Mouse (Mus musculus) fat pad, adult 2 months (tissue): ENCODE results near the gene C130079G13Rik.
"Not testable (repeated sequence)": the region's sequence is repeated elsewhere in the genome, so short reads cannot be mapped to it uniquely, and the experiment has no call there.

Experiments used
- DNase-seq: peaks from one replicate; pipeline ENCODE4 v3.0.0-alpha.2; 2011; ENCODE audit warnings: low read depth, low spot score; ENCODE audit errors: extremely low read depth

The C130079G13Rik gene

GRCm38 (mm10) chr3:59924914-59925313 is at the start of gene C130079G13Rik:
C130079G13Rik (plus strand) TSS chr3:59925214.
- DNase-seq: peak; percentile 47

- DNase-seq: not testable (repeated sequence)
Observed at GRCm38 (mm10) chr3:59877601-59878000, 47.4 kb upstream of the C130079G13Rik start.

GRCm38 (mm10) chr3:59879801-59880554 is 45.0 kb upstream of the C130079G13Rik start:
- DNase-seq: not testable (repeated sequence)

- peak; percentile 49 for DNase-seq
Observed at GRCm38 (mm10) chr3:59893276-59893675, 31.7 kb upstream of the C130079G13Rik start.

- no peak for DNase-seq
Observed at GRCm38 (mm10) chr3:59934621-59935020, 9.6 kb downstream of the C130079G13Rik start.

GRCm38 (mm10) chr3:59947294-59947950 is 22.4 kb downstream of the C130079G13Rik start:
- DNase-seq: no peak

- no peak for DNase-seq
Observed at GRCm38 (mm10) chr3:59970891-59971290, 45.9 kb downstream of the C130079G13Rik start.

GRCm38 (mm10) chr3:59974591-59974990 is 49.6 kb downstream of the C130079G13Rik start:
- no peak for DNase-seq
